Mouse (Mus musculus) neural tube, embryonic 14.5 days (tissue): ENCODE measurements around the gene Chchd10. TPM values are rescaled to one million over a fixed set of nuclear protein-coding genes. Genes with fewer than 3 reads are reported as not detected.
A peak's percentile ranks its signal among the peaks of the same experiment; 100 is the strongest.
"Not testable (repeated sequence)": the region's sequence is repeated elsewhere in the genome, so short reads cannot be mapped to it uniquely, and the experiment has no call there.

Source experiments
- ATAC-seq: fragments of 200-750 bp; cut with Nextera tagmentation; 2 replicates; pipeline ENCODE4 v1.8.0; 2017; ENCODE audit warnings: low read depth, mild to moderate bottlenecking, moderate TSS enrichment, moderate library complexity
- H3K27ac ChIP-seq: fragments of 300-500 bp; sonication (generic); 2 replicates; pipeline ENCODE4 v1.5.1; 2014; ENCODE audit warnings: low read depth, mild to moderate bottlenecking, control low read depth, low read length, moderate library complexity, mixed read lengths
- H3K27me3 ChIP-seq: fragments of 300-500 bp; sonication (generic); 2 replicates; pipeline ENCODE4 v1.6.1; 2014; ENCODE audit warnings: low read length; ENCODE audit not compliant: control insufficient read depth, insufficient read depth
- H3K36me3 ChIP-seq: fragments of 300-500 bp; sonication (generic); 2 replicates; pipeline ENCODE4 v1.6.1; 2014; ENCODE audit warnings: low read length, mixed read lengths; ENCODE audit not compliant: control insufficient read depth, insufficient read depth
- H3K4me1 ChIP-seq: fragments of 300-500 bp; sonication (generic); 2 replicates; pipeline ENCODE4 v1.6.1; 2014; ENCODE audit warnings: low read length; ENCODE audit not compliant: control insufficient read depth, insufficient read depth
- H3K4me2 ChIP-seq: fragments of 300-500 bp; sonication (generic); 2 replicates; pipeline ENCODE4 v1.6.1; 2014; ENCODE audit warnings: mild to moderate bottlenecking, low read depth, low read length, control low read depth
- H3K4me3 ChIP-seq: fragments of 300-500 bp; sonication (generic); 2 replicates; pipeline ENCODE4 v1.5.1; 2014; ENCODE audit warnings: low read depth, low read length, control low read depth, mixed read lengths
- H3K9ac ChIP-seq: fragments of 300-500 bp; sonication (generic); replicated peaks from 2 replicates; pipeline ENCODE4 v1.6.1; 2014; ENCODE audit warnings: low read depth, mild to moderate bottlenecking, control low read depth, low read length, mixed read lengths
- H3K9me3 ChIP-seq: fragments of 300-500 bp; sonication (generic); 2 replicates; pipeline ENCODE4 v1.6.1; 2016; ENCODE audit warnings: low read length; ENCODE audit not compliant: control insufficient read depth
- WGBS: fragments of 180-500 bp; shearing (Covaris S2); extraction: QIAGEN DNeasy Blood & Tissue Kit; methylation state at CpG from one replicate; pipeline ENCODE4 v1.1.7; 2014; 5-methylcytosine and 5-hydroxymethylcytosine counted together
- polyA plus RNA-seq: library from polyadenylated mRNA; unstranded; fragments of >200 nt; fragmentation: Nextera tagmentation; extraction: Ambion mirVana; gene quantifications from 2 replicates; pipeline ENCODE4 v1.2.1, GENCODE M21; 2014

Chchd10 gene
- polyA plus RNA-seq, result 108 and 158 TPM in 2 replicates

GRCm38 (mm10) chr10:75932891-75933290 is at the start of gene Chchd10:
Chchd10 (plus strand) TSS chr10:75933130.
- Histone ChIP-seq H3K27me3 (peaks cover 3% of the 10 kb centered on the region; the same call in 1 of the 2 replicates), H3K9me3 (no peaks in the 10 kb centered on the region), H3K36me3 (no peaks in the 10 kb centered on the region), H3K4me2 (peak within 1 kb of the TSS; percentile 95), H3K9ac (peak within 1 kb of the TSS; percentile 75), H3K4me3 (peak within 1 kb of the TSS; percentile 48), H3K4me1 (peaks cover 19% of the 10 kb centered on the region), H3K27ac (0 out of 2 replicates have a peak within 1 kb of the TSS, but pooled peaks have one; percentile 39)
- 25% methylated on average over 6 of the region's 6 CpGs for WGBS
- ATAC-seq, result no peak

GRCm38 (mm10) chr10:75883232-75883552 is 49.7 kb upstream of the Chchd10 start:
- Histone ChIP-seq H3K4me1 (no peaks in the 10 kb centered on the region), H3K36me3 (no peaks in the 10 kb centered on the region), H3K9ac (no peak overlapping the region), H3K27me3 (no peaks in the 10 kb centered on the region), H3K27ac (no peak overlapping the region), H3K4me3 (no peak overlapping the region), H3K9me3 (no peaks in the 10 kb centered on the region), H3K4me2 (no peak overlapping the region)
- WGBS, result under 1% methylated on average over 10 of the region's 10 CpGs
- peak; percentile 72 for ATAC-seq

DNA sequence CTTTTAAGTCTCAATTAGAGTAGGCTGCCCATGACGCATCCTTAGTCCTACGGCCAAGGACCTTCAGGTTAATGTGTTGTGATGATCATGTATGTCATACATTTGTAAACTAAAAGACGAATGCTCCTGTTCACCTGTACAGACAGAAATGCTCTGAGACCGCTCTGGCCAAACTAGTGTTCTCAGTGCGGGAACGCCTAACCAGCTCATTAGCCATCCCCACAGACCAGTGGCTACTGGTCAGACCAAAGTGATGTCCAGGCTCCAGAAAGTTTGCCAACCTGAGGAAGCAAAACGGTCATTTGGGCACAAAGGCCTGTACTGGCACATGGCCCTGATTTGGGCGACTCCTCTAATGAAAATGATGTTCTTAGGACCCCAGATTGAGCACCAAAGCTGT is 48.2 kb upstream of the Chchd10 start:
- Histone ChIP-seq H3K4me1 (no peaks in the 10 kb centered on the region), H3K9ac (no peak overlapping the region), H3K4me3 (no peak overlapping the region), H3K27me3 (no peaks in the 10 kb centered on the region), H3K4me2 (no peak overlapping the region), H3K9me3 (no peaks in the 10 kb centered on the region), H3K27ac (no peak overlapping the region), H3K36me3 (no peaks in the 10 kb centered on the region)
- no peak for ATAC-seq
- WGBS, result 95% methylated on average over 8 of the region's 8 CpGs

GRCm38 (mm10) chr10:75887504-75887903 is 45.4 kb upstream of the Chchd10 start:
- H3K27me3 ChIP-seq, H3K9me3 ChIP-seq, H3K36me3 ChIP-seq, H3K9ac ChIP-seq, H3K27ac ChIP-seq, H3K4me3 ChIP-seq, H3K4me1 ChIP-seq, ATAC-seq, H3K4me2 ChIP-seq: not testable (repeated sequence)
- whole genome bisulfite sequencing, result 93% methylated on average over 5 of the region's 5 CpGs

- no peak for ATAC-seq
- Histone ChIP-seq H3K9ac (no peak overlapping the region), H3K9me3 (no peaks in the 10 kb centered on the region), H3K4me3 (no peak overlapping the region), H3K4me1 (no peaks in the 10 kb centered on the region; the same call in none of the 2 replicates), H3K27ac (no peak overlapping the region), H3K27me3 (no peaks in the 10 kb centered on the region), H3K36me3 (peaks cover under 1% of the 10 kb centered on the region; the same call in 1 of the 2 replicates), H3K4me2 (no peak overlapping the region)
- WGBS, result 55% methylated on average over 8 of the region's 8 CpGs
Measured at GRCm38 (mm10) chr10:75889406-75890153, 43.4 kb upstream of the Chchd10 start.

GRCm38 (mm10) chr10:75893089-75893750 is 39.7 kb upstream of the Chchd10 start, which contains the start of gene Derl3:
Derl3 (plus strand) TSS chr10:75893413.
- Histone ChIP-seq H3K4me3 (peak within 1 kb of the TSS; percentile 33), H3K9me3 (no peaks in the 10 kb centered on the region), H3K36me3 (peaks cover 29% of the 10 kb centered on the region), H3K4me2 (peak within 1 kb of the TSS; percentile 84), H3K4me1 (no peaks in the 10 kb centered on the region; the same call in none of the 2 replicates), H3K9ac (peak within 1 kb of the TSS; percentile 55), H3K27ac (peak within 1 kb of the TSS; percentile 40; the same call in 1 of the 2 replicates), H3K27me3 (no peaks in the 10 kb centered on the region)
- WGBS, result 2% methylated on average over 51 of the region's 51 CpGs
- peak; percentile 99 for ATAC-seq

DNA sequence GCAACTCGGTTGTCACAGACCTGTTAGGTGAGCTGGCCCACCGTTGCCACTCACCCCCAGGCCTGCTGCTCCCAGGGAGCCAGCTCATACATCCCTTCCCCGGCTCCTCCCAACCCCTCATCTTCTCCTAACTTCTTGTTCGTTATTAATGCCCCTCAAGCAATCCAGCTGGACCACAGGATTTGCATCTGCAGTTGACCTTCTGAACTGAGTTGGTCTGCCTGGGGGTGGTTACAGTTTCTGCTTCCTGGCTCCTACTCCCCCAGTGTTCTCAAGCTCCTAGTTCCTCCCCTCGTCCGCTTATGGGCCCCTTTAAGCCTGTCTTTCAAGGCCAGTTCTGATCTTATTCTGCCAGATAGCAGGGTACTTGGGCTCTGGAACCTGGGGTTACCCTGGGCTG is 38.3 kb upstream of the Chchd10 start:
- Histone ChIP-seq H3K4me1 (no peaks in the 10 kb centered on the region; the same call in none of the 2 replicates), H3K27me3 (no peaks in the 10 kb centered on the region), H3K27ac (no peak overlapping the region), H3K9me3 (no peaks in the 10 kb centered on the region), H3K9ac (no peak overlapping the region), H3K36me3 (peaks cover 29% of the 10 kb centered on the region), H3K4me3 (no peak overlapping the region), H3K4me2 (no peak overlapping the region)
- no peak for ATAC-seq
- WGBS, result 79% methylated on average over 6 of the region's 6 CpGs

DNA sequence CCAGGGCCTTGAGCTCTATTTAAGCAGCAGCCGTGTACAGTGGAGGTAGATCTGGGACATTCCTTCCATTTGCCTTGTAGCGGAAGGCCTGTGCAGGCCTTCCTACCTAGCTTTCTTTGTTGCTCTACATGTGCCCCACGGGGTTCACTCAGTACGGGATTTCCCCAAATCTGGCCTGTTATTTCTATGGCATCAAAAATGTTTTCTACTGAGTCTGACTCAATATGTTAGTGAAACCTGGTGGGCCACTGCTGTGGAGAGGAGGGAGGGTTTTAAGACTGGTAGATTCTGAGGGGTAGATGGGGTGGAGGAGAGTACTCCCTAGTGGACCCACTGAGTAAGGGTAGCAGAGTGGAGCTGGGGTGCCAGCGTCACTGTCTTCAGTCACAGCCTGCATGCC is 37.2 kb upstream of the Chchd10 start:
- no peaks in the 10 kb centered on the region for H3K9me3 ChIP-seq
- no peak overlapping the region for H3K27ac ChIP-seq
- no peak overlapping the region for H3K4me2 ChIP-seq
- H3K27me3 ChIP-seq, result no peaks in the 10 kb centered on the region
- no peak overlapping the region for H3K4me3 ChIP-seq
- H3K36me3 ChIP-seq, result peaks cover 35% of the 10 kb centered on the region
- ATAC-seq, result no peak
- no peaks in the 10 kb centered on the region; the same call in none of the 2 replicates for H3K4me1 ChIP-seq
- H3K9ac ChIP-seq, result no peak overlapping the region
- 94% methylated on average over 5 of the region's 5 CpGs for WGBS

- Histone ChIP-seq H3K9ac (no peak overlapping the region), H3K9me3 (no peaks in the 10 kb centered on the region), H3K4me2 (no peak overlapping the region), H3K4me1 (no peaks in the 10 kb centered on the region; the same call in none of the 2 replicates), H3K27me3 (no peaks in the 10 kb centered on the region), H3K36me3 (peaks cover 38% of the 10 kb centered on the region), H3K27ac (no peak overlapping the region), H3K4me3 (no peak overlapping the region)
- ATAC-seq, result no peak
- WGBS, result 89% methylated on average over 1 of the region's 1 CpGs
Measured at GRCm38 (mm10) chr10:75896208-75896607, 36.7 kb upstream of the Chchd10 start.
